Comparison of ENCODE assay signal across 26 mouse cellular contexts in genomic region chr10:43217361-43217900, GRCm38 (mm10). TPM values are rescaled to one million over a fixed set of nuclear protein-coding genes. Genes with fewer than 3 reads are reported as not detected.
DNase-seq lines count a peak whose midpoint lies in the region; ATAC-seq and TF ChIP-seq lines count a peak whose summit lies in the region.
"Had no signal": no experiment of that assay in that cellular context is flagged by ENCODE, and none has a peak within 500 bp of the region (broad histone marks: within the 10 kb centered on the region; RNA-seq: fewer than 3 reads in every experiment).

No protein-coding gene starts in this region.

- ATAC-seq in megakaryocyte, adult 5-6 weeks (ENCODE audit: poor library complexity, severe bottlenecking), result no peak
- ATAC-seq: activated CD4-positive, CD25-positive, alpha-beta regulatory T cell, adult 4 months; CD4-positive, CD25-positive, alpha-beta regulatory T cell, adult 4 months; forebrain, embryonic 13.5 days; forebrain, embryonic 15.5 days; forebrain, postnatal 0 days had no signal

- intact Hi-C loops in heart, postnatal 36 days (cut with DNase I), result no loop called here

- no peaks in the 10 kb centered on the region for H3K36me3 ChIP-seq in CH12.LX (replicated peaks in 1 of 2; ENCODE audit: control insufficient read depth in 1 of 2, insufficient read depth in 1 of 2, low read length in 1 of 2)
- H3K36me3 ChIP-seq: embryonic facial prominence, embryonic 10.5 days; embryonic facial prominence, embryonic 12.5 days; forebrain, embryonic 15.5 days had no signal

- no peak overlapping the region for H3K27ac ChIP-seq in CH12.LX (ENCODE audit: insufficient read depth, low read depth)
- H3K27ac ChIP-seq: embryonic facial prominence, embryonic 10.5 days; embryonic facial prominence, embryonic 12.5 days; forebrain, embryonic 13.5 days; forebrain, embryonic 15.5 days had no signal

- peak; percentile 66 for DNase-seq in heart, adult 11 months
- DNase-seq in heart, postnatal 36 days, result no peak
- DNase-seq in CH12.LX (ENCODE audit: extremely low read depth) (no peak), NIH3T3 (ENCODE audit: low read depth) (peak; percentile 54)
- peak; percentile 3 for DNase-seq in induced T-regulatory cell, adult 2 months (ENCODE audit: low read depth)
- no peak for DNase-seq in gastrocnemius, adult 8-10 months (ENCODE audit: low spot score in 2 of 2)
- DNase-seq in kidney, postnatal 14 days, result no peak
- DNase-seq: adrenal gland, adult 8-10 months; adrenal gland, postnatal 14 days; adrenal gland, postnatal 36 days; B cell, adult 2 months; cerebellum, adult 11-12 months; cerebellum, adult 2 months; cerebellum, adult 9-10 months; cerebellum, postnatal 10 days; cerebellum, postnatal 25 days; forebrain, postnatal 0 days had no signal

- TF ChIP-seq RAD21 in CH12.LX (IDR thresholded peaks at IDR 0.05; ENCODE audit: low read depth, low read length), result no peak

- dilution Hi-C loops in CH12.LX (cut with MboI; ENCODE audit: extremely low pct_ligation_motif_present, extremely low pct_unique_long_range_greater_than_20kb, low sequenced_read_pairs), result no loop called here

- no peak overlapping the region for H3K9ac ChIP-seq in CH12.LX (ENCODE audit: insufficient read depth, low read depth)
- H3K9ac ChIP-seq: embryonic facial prominence, embryonic 12.5 days; forebrain, embryonic 13.5 days; forebrain, embryonic 15.5 days; forebrain, postnatal 0 days had no signal

- TF ChIP-seq POLR2A in CH12.LX (IDR thresholded peaks at IDR 0.05; ENCODE audit: low read depth, low read length), result no peak

- TF ChIP-seq EP300 in CH12.LX (IDR thresholded peaks at IDR 0.05; ENCODE audit: low read length), result no peak

- no peak overlapping the region for H3K4me3 ChIP-seq in CH12.LX (replicated peaks in 1 of 3; ENCODE audit: low read depth in 2 of 3, low read length in 2 of 3, poor library complexity in 1 of 3)
- H3K4me3 ChIP-seq: embryonic facial prominence, embryonic 10.5 days; embryonic facial prominence, embryonic 12.5 days; forebrain, embryonic 13.5 days; forebrain, embryonic 15.5 days had no signal

- H3K9me3 ChIP-seq in CH12.LX (replicated peaks; ENCODE audit: low read length), result no peaks in the 10 kb centered on the region
- H3K9me3 ChIP-seq: embryonic facial prominence, embryonic 10.5 days; embryonic facial prominence, embryonic 12.5 days; forebrain, embryonic 13.5 days; forebrain, embryonic 15.5 days had no signal

- peaks cover 2% of the 10 kb centered on the region; the same call in 1 of the 2 replicates for H3K79me2 ChIP-seq in CH12.LX (replicated peaks; ENCODE audit: control insufficient read depth, extremely low read depth, insufficient read depth, poor library complexity, severe bottlenecking)

- no peak overlapping the region for H3K4me2 ChIP-seq in CH12.LX (ENCODE audit: insufficient read depth, low read depth, poor library complexity, severe bottlenecking)
- H3K4me2 ChIP-seq: embryonic facial prominence, embryonic 12.5 days; forebrain, embryonic 13.5 days; forebrain, embryonic 15.5 days had no signal

- in situ Hi-C loops in CH12.LX (cut with MboI; ENCODE audit: low pct_ligation_motif_present, low pct_unique_long_range_greater_than_20kb, low sequenced_read_pairs), result no loop called here

- no peak for TF ChIP-seq CTCF in CH12.LX (conservative IDR thresholded peaks at IDR 0.05 in 1 of 2, IDR thresholded peaks at IDR 0.05 in 1 of 2; ENCODE audit: low read depth in 2 of 2, low read length in 2 of 2)

- no peaks in the 10 kb centered on the region for H3K27me3 ChIP-seq in CH12.LX (replicated peaks)
- H3K27me3 ChIP-seq: embryonic facial prominence, embryonic 12.5 days; forebrain, embryonic 13.5 days; forebrain, embryonic 15.5 days had no signal

- H3K4me1 ChIP-seq in CH12.LX (ENCODE audit: control insufficient read depth in 1 of 2, insufficient read depth in 2 of 2), result peaks cover 0 to 14% of the 10 kb centered on the region in 2 experiments; a peak in 3 of 4 replicates

TF ChIP-seq in CH12.LX, 34 proteins besides CTCF, POLR2A, EP300 and RAD21:
- TF ChIP-seq NELFE (IDR thresholded peaks at IDR 0.05; ENCODE audit: low read depth, low read length), result no peak
- 0 out of 2 replicates have a peak, but pooled peaks have one; percentile 29 for TF ChIP-seq IRF4 (IDR thresholded peaks at IDR 0.05; ENCODE audit: low read depth, low read length)
- TF ChIP-seq JUN (IDR thresholded peaks at IDR 0.05; ENCODE audit: insufficient read depth, low read depth, low read length), result 0 out of 2 replicates have a peak, but pooled peaks have one; percentile 7
TF ChIP-seq in CH12.LX: peak in this region for 2.

RNA-seq across cellular contexts. Expression of gene Pdss2, which starts 3.9 kb away (rescaled TPM):
- total RNA-seq in heart, postnatal 36 days (2021), result 10 to 100 TPM; 28.4 to 32.2 TPM
- 11.1 and 12.5 TPM in 2 replicates for total RNA-seq in CH12.LX (2012; rRNA removed)
- total RNA-seq in CH12.LX (2014; rRNA removed), result 17.9 and 18.4 TPM in 2 replicates
- polyA plus RNA-seq in CH12.LX (2012; ENCODE audit: insufficient read length, low read depth), result 13.2 and 14.3 TPM in 2 replicates
- total RNA-seq in megakaryocyte, adult 5-6 weeks (2015), result 2.7 and 5.8 TPM in 2 replicates
- 10.1 and 11.4 TPM in 2 replicates for total RNA-seq in megakaryocyte, adult 5-6 weeks (2017)
- 10 to 100 TPM; 18.5 to 23.3 (median 20.1) TPM for total RNA-seq in gastrocnemius, adult 8-10 months (2022)

RNA-seq across cellular contexts. Expression of gene 9030612E09Rik, which starts 42.9 kb away (rescaled TPM):
- 1 to 10 TPM; 2.1 to 2.2 TPM for total RNA-seq in heart, postnatal 36 days (2021)
- total RNA-seq in CH12.LX (2012; rRNA removed) (not detected in 2 replicates), CH12.LX (2014; rRNA removed) (0.15 TPM in 1 of 2 replicates, not detected in the other)
- not detected in 2 replicates for polyA plus RNA-seq in CH12.LX (2012; ENCODE audit: insufficient read length, low read depth)
- total RNA-seq in megakaryocyte, adult 5-6 weeks (2015), result not detected in 2 replicates
- total RNA-seq in megakaryocyte, adult 5-6 weeks (2017), result not detected in 2 replicates
- total RNA-seq in gastrocnemius, adult 8-10 months (2022), result 1 to 10 TPM; 1.4 to 2.1 (median 2.0) TPM
- total RNA-seq: adrenal gland, postnatal 14 days; ES-E14; MEL had no signal
- polyA plus RNA-seq: activated CD4-positive, CD25-positive, alpha-beta regulatory T cell, adult 4 months; CD4-positive, CD25-positive, alpha-beta regulatory T cell, adult 4 months had no signal

RNA-seq across cellular contexts. Expression of gene Sobp, which starts 43.1 kb away (rescaled TPM):
- 10 to 100 TPM; 13.3 to 13.9 TPM for total RNA-seq in heart, postnatal 36 days (2021)
- total RNA-seq in CH12.LX (2012; rRNA removed) (0.04 TPM in 2 replicates), CH12.LX (2014; rRNA removed) (0.08 and 0.22 TPM in 2 replicates)
- polyA plus RNA-seq in CH12.LX (2012; ENCODE audit: insufficient read length, low read depth), result 0.56 and 0.77 TPM in 2 replicates
- total RNA-seq in megakaryocyte, adult 5-6 weeks (2015), result not detected in 2 replicates
- total RNA-seq in megakaryocyte, adult 5-6 weeks (2017), result not detected in 2 replicates
- 10 to 100 TPM; 33.7 to 39.5 (median 35.8) TPM for total RNA-seq in gastrocnemius, adult 8-10 months (2022)
- total RNA-seq: MEL had no signal
- polyA plus RNA-seq: activated CD4-positive, CD25-positive, alpha-beta regulatory T cell, adult 4 months; CD4-positive, CD25-positive, alpha-beta regulatory T cell, adult 4 months had no signal

Comparison
In these comparisons a context has a peak if more than half of its experiments do, and no peak if none do; other contexts are left out.
1. DNase-seq: peak in heart, adult 11 months (single experiment), NIH3T3 (single experiment) and induced T-regulatory cell, adult 2 months (single experiment); none in heart, postnatal 36 days (0 of 2), CH12.LX (single experiment), gastrocnemius, adult 8-10 months (0 of 2) and kidney, postnatal 14 days (single experiment).
2. RNA of gene Sobp, which starts 43.1 kb away (total RNA-seq): 33.7 to 39.5 TPM in gastrocnemius, adult 8-10 months and 13.3 to 13.9 TPM in heart, postnatal 36 days; 0.04 to 0.22 TPM in CH12.LX and not detected in megakaryocyte, adult 5-6 weeks; every median in the first group is over 10 times any median in the second.